Mouse (Mus musculus) heart, postnatal 10 days (tissue): ENCODE measurements at regions not wholly inside any gene's neighbourhood (a gene's known extent, or its start where the extent isn't known, plus 50 kb on each side); places are given as distances from the start of the nearest gene placed in this dataset.

Experiments used
- DNase-seq, 2 experiments: peaks; one replicate each; pipeline ENCODE4 v3.0.0; 2021
- intact Hi-C: fragments of 180-260 bp; cut with DNase I; formaldehyde crosslinking; loops from one replicate; pipeline ENCODE4 v1.15.1; 2025

DNA sequence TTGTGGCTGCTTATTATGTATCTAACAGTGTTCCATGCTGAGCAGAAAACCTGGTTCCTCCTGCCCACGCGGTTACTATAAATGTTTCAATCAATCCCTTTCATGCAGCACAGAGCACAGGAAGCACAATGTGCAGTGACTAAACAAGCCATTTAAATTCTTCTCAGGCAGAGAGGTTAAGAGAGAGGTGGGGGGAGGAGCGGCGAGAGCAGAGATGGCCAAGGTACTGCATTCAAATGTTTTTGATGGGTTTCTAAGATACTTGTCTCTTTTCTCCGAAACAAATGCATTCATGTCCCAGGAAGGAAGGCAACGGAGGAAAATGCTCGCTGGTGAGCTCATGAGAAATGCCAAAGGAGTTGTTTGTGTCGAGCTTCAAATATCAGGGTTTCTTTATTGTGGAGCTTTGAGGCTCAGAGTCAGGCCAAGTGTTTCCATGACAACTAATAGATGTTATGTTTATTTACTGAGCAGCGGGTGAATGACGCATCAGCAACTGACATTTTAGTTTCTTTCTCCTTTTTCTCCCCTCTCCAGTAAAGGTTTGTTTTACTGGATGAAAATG, 122.8 kb upstream of the Npvf start:
- peak; percentile 18 to 20 for DNase-seq
- intact Hi-C loops = no loop called here

DNA sequence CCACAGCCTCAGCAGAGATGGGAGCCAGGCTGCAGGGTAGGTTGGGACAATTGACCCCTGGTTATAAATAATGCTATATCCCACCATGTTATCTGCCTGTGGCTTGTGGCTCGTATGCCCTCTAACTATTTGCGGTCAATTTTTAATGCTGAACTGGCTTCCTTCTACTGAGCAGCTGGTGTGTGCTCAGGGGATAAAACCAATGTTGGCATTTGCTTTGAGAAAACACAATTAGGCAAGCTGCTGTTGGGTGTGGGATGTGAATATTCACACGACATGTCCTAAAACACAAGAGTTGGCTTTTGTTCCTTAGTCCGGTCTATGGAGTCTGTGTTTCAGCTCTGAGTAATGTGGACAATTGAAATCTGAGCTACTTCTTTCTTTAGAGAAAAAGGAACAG, 123.6 kb upstream of the Npvf start:
- no peak for DNase-seq
- intact Hi-C loops = no loop called here

DNA sequence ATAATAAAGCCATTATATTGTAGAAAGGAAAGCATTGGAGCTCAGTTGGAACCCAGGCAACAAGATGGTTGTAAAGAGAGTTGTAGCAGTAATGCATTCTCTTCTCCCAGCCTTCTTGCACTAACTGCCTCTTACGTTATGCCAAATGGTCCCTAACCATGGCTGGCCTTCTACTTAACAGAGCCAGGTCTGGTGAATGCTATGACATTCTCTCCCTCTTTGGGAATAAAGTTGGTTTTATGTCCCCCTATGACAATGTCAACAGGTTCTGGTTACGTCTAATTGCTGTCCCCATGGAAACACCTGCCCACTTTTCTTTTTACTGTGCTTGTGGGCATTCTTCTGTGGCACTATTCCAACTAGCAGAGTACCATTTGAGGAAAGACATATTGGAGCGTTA, 126.4 kb upstream of the Npvf start:
- no peak for DNase-seq
- intact Hi-C loops = no loop called here

DNA sequence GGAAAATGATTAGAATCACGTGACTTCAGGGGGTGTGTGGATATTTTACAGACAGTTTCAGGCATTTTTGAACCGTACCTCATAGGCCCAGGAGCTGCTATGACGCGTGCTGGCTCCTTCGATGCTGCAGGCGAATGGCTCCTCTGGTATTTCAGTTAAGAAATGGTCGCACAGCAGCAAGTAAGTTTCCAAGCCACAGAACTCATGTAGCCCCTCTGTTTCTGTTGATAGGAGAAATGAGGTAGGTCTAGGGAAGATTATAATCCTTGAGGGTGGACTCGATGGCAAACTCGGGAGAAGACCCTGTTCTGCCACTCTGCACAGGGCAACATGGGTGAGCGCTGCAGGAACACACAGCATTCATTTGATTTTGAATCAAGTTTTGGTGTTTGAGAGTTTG, 127.0 kb upstream of the Npvf start:
- intact Hi-C loops = no loop called here
- DNase-seq = no peak

DNA sequence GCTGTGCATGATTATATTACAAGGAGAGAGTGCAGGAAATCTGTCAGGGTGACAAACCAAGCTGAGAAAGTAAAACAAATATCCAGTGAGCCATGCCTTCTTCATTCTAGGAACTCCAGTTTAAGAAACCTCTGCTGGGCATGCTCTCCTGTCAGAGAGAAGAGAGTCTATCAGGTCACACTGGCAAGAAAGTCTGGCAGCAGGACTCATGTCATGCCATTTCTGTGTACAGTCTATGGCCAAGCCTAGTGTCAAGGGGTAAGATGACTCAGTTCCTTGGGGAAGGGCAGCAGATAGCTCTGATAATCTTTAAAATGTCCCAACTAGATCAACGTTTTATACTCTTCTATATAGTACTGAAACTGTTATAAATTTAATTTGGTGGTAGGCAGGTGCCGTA, 128.0 kb upstream of the Npvf start:
- intact Hi-C loops = no loop called here
- no peak for DNase-seq

DNA sequence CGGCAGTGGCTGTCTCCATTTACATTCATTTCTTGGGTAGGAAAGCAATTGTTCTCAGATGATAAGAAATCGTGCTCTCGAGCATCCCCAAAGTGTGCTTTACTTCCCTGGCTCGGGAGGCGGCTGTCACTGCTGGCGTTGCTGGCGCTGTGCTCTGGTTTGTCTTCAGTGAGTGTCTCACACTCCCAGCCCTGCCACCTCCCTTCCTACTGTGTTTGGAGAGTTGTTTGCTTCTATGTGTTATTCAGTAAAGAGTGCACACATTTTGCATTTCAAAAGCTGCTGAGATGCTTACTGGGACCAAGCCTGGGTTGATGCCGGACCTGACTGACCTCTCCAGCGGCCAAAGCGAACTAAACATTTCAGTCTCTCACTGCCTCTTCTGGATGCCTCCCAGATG, 129.3 kb upstream of the Npvf start:
- intact Hi-C loops = no loop called here

DNA sequence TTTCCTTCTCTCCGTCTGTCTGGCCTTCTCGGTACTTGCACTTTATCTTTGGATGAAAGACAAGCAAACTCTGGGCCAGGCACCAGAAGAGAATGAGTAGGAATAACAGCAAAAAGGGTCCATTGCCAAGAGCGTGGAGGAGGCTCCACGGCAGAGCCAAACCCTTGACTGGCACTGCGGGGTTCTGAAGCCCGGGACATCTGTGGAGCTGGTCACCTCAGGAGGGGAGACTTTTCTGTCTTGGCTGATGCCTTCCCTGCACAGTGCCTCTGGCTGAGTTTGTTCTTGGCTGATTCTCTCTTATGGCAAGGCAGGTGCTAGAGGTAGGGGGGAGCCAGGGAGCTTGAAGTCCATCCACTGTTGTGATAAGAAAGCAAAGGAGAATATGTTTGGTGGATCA, 130.1 kb upstream of the Npvf start:
- intact Hi-C loops = no loop called here
- DNase-seq = no peak

More for the DNA sequence above, 129.3 kb upstream of the Npvf start:
- DNase-seq = no peak

DNA sequence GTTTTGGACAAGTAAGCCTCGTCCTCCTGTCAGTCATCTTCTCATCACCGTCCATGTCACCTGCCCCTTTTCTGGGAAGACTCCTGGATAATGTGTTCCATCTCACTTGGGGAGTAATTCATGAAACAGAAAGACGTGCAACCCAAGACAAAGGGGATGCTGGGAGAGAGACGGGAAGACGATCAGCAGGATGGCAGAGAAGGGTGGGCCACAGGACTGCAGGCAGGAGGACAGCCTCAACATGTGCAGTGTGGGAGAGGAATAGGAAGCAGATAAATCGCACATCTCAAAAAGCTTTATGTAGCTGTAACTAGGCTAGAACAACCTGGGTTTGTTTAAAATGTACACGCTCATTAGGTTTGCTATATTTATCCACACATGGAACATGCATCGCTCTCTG, 133.4 kb upstream of the Npvf start:
- intact Hi-C loops = no loop called here
- DNase-seq = no peak

DNA sequence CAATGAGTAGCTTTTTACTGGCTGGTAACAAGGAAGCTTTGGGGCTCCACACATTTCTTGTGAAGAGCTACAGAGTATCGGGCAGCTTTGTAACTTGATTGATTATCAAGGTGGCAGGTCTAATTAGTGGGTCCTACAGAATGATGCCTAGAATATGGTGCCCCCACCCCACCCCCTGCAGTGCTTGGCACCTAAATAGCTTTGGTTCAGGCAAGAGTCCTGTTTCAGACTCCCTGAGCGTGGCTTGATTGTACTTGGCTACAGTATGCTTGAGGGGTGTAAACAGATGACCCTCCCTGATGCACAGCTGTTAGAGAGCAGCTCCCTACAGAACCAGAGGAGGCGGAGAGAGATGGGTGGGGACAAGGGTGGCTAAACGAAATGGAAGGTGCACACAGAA, 145.7 kb upstream of the Npvf start:
- intact Hi-C loops = no loop called here
- DNase-seq = no peak

DNA sequence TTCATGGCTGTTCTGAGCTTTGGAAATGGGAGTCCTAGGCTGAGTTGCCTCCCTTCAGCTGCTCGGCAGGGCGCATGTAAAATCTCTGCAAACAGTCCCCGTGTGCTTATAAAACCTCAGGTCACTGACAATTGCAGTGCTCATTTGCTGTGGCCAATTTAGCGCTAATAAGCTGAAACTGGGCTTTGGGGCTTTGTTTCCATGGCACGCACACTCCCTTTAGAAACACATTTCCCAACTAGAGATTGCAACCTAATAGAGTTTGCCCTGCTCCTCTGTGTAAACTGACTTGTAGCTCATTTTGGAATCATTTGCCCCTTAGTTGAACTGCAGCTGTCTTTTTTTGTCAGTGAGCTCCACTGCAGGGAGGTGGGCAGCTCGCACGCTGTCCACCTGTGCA, 148.7 kb upstream of the Npvf start:
- no peak for DNase-seq
- intact Hi-C loops = no loop called here

DNA sequence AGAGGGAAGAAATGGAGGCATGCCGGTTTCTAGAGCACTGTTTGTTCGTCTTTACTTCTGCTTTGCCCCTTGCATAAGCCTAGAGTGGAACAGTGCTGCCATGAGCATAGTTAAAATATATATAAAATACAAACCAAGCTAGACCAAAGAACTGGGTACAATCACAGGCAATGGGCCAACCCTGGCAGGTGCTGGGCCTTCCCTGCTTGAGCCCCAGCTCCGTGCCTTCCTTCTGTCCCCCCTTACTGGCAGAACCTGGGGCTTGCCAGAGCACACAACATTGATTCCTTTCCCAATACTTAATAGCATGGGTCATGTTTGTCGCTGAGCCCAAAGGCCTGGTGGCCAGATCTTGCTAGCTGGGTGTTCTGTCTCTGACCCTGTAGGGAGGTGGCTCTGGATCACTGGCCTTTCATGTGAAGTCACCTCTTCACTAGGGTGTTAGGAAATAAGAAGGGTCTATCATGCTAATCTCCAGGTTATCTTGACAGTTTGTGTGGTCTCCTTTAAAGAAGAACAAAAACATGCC, 150.3 kb upstream of the Npvf start:
- intact Hi-C loops = no loop called here
- DNase-seq = no peak

DNA sequence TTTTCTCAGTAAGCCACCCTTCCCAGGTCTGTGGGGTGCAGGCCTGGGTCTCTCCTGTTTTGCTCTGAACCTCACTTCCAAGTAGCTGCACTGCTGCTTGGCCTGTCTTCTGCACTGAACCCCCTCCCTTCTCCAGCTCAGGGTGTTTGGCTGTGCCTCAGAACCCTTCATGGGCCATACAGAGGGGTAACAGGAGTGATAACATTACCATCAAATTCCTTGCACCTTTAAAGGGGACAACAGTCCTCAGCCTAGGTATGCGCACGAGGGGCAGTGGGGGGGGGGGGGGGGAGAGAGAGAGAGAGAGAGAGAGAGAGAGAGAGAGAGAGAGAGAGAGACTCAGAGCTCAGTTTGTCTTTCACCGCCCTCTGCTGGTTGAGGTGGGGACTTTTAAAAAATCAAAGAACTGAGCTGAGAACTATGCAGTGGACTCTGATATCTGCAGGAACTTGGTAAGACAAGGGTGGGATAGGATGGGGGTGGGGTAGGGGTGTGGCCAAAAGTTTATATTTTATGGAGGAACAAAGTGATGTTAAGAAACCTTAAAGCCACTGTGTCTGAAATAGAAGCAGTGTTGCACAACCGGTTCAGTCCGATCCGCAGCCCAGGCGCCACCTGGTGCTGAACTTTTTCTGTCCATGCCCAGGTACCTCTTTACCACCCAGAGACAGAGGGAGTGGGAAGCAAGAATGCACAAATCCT, 152.3 kb upstream of the Npvf start:
- peak; percentile 62 to 76 for DNase-seq
- intact Hi-C loops = loop anchor here (1.0 kb wide), 1 partner anchor 127 kb away; no protein-coding TSS in a partner anchor

DNA sequence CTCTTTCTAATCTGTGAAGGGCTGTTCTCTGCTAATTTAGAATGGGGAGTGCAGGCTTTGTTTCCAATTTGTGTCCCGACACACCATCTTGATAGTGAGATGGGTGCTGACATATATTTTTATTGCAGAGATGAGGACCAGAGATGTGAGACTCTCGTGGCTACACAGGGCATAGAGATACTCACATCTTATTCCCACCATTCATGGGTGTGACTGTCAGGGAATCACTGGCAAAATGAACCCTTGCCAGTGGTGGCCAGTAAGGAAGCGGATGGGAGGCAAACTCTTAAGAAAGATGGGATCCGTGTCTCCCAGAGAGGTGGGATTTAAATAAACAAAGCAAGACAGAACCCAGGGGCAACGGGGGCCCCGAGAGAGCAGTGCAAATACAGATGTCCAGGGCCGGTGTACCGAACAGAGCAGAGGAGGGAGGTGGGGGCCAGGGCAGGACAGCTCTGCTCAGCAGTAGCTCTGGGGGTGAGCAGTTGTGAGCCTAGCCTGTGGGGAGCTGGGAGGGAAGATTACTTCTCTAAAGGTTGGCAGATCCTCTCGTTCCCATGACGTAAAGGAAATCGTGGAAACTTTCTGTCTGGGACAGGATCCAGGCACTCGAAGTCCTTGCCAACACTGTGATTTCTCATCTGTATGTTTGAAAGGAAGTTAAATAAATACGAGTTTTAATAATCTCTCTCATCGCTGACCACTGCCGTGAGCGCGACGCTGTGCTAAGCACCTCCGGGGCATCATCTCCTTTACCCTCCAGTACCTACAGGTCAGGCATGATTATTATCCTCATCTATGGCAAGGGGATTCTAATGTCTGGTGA, 153.2 kb upstream of the Npvf start:
- intact Hi-C loops = loop anchor here (1.0 kb wide), 2 partner anchors 130 to 363 kb away; no protein-coding TSS in a partner anchor
- peak; percentile 70 to 79 for DNase-seq

DNA sequence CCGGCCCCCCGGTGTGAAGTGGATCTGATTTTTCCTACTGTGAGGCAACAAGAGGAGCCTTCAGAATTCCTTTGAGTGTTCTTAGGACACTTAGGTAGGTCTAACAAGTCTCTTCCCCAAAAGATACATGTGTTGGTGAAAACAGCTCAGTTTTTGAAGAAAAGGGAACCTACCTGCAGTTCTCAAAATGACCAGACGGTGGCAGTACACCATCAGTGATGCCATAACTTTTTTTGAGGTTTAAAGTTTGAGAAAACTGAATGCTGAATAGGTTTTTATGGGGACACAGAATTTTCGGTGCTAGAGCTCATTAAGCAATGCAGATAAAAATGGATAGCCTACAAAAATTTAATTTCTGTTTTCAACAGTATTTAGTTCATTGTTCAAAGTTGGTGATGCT, 153.9 kb upstream of the Npvf start:
- intact Hi-C loops = loop anchor here (1.0 kb wide), 2 partner anchors 129 to 362 kb away; no protein-coding TSS in a partner anchor
- peak; percentile 83 to 89 for DNase-seq

DNA sequence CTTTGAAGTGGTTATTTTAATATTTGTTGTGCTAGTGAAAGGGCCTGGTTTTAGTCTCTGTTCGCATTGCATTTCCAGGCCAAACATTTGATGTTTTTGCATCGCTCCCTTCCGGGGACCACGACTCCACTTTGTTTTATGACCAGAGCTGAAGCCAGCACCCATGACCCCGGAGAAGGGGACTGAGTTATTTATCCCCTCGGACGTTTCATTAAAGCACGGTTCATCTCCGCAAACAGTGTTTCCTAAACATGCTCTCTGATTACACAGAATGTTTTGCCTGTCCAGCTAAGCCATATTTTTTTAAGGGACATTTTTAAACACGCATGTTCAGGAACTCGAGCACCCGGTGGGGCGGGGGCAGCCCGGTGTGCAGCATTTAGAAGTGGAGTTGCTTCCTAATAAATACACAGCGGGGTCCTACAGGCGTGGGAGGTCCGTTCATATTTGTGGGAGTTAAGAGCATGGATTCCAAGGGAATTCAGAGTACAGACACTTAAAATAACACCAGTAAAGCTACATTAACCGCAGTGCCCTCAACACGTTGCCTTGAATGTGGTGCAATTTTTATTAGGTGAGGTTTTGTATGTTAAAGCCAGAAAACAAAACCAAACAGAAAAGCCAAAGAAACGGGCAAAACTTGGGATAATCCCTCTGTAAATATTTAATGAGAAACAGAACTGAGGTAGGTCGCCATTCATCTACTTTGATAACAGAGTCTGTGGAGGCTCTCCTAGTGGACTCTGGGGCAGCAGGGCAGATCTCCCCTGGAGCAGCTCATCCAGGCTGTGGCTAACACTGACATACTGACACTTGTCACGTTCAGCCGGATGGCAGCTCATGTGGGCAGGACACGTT, 154.8 kb upstream of the Npvf start:
- DNase-seq = peak in 1 of 2 experiments; percentile 9
- intact Hi-C loops = loop anchor here (1.0 kb wide), 2 partner anchors 128 to 361 kb away; no protein-coding TSS in a partner anchor

DNA sequence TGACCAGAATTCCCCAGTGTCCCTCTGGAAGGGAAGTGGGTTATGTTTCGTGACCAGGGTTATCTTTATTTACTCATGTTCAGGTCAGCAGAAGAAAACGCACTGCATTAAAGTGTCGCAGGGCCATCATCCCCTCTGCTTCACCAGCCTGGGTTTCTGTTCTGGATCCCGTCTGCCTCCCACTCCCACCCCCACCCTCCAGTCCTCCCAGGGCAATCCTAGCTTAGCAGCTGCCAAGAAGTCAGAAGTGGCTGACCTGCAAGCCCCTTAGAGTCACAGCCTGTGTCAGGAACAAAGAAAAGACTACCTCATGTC, 155.4 kb upstream of the Npvf start:
- DNase-seq = no peak
- intact Hi-C loops = no loop called here

DNA sequence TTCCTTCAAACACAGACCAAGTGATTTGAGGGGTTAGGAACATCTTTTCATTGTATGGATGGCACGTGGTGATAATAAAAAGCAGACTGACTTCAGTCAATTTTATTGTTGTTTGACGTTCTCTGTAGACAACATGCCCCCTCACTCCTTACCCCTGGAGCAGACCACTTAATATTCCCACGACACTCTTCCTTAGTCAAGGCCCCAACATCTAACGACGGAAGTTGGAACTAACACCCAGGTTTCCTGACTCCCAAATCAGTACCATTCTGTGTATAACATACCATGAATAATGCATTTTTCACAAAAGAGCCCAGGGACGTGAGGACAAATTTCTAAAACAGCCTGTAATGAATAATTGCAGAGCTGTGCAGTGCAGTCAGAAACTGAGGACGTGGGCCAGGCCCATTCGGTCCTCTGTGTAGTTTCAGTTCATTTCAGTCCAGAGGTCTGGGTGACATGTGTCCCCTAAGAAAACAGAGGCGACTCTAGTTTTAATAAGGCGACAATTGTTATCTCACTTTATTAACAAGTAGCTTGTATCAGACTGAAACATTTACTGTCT, 160.8 kb upstream of the Npvf start:
- intact Hi-C loops = no loop called here
- no peak for DNase-seq

DNA sequence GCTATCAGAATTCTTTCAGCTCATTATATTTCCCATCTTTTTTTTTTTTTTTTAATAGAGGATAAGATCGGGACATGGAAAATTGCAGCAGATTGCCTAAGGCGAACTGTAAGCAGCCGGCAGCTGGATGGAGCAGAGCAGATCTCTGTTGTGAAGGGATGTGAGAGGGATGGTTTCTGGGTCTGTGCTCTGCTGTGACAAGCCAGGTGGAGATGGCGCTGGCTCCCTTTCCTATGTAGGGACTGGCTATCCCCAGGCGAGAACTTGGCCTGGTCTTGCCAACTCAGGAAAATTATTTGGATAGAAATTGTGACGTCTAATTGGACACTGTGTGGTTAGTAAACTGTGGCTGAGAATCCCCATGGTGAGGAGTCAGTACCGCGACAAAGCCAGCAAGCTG, 161.3 kb upstream of the Npvf start:
- DNase-seq = peak in 1 of 2 experiments; percentile 8
- intact Hi-C loops = no loop called here

DNA sequence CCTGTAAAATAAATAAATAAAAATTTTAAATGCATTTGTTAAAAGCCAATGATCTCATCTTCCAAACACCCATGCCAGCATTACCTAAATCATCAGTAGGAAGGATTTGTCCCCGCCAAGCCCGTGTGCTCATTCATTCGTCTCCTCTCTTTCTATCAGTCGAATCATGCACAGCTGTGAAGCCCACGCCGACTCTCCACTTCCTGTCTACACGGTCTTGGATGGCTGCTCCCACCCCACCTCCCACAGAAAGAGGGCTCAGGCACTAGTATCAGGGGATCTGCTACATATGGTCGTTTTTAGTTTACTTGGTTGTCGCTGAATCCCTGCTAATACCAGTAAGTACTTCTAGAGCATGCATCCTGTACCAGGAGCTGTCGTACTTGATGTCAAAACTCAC, 163.2 kb upstream of the Npvf start:
- intact Hi-C loops = no loop called here
- DNase-seq = no peak

DNA sequence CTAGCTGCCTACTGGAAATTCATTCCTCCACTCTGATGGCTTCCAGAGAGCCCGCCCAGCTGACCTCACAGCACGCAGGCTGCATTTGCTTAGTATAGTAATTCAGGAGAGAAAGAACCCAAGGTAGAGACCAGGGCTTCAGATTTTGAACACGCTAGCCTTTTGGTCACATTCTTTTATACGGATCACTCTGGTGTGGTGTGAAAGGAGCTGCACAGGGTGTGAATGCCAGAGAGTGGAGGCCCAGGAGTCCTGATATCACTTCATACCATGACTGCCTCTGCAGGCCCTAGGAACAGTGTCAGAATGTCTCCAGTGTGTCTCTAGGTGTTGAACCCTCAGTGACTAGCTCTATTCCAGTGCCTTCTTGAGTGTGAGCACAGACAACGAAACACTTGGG, 164.2 kb upstream of the Npvf start:
- intact Hi-C loops = no loop called here

More for the DNA sequence above, 164.2 kb upstream of the Npvf start:
- DNase-seq = no peak
